Mouse (Mus musculus) B cell, adult 2 months (primary cell): Measurements from ENCODE around the gene Sparc.

Source experiments
- DNase-seq, 2 experiments: peaks; one replicate each; pipeline ENCODE4 v3.0.0; 2022

The Sparc gene

DNA sequence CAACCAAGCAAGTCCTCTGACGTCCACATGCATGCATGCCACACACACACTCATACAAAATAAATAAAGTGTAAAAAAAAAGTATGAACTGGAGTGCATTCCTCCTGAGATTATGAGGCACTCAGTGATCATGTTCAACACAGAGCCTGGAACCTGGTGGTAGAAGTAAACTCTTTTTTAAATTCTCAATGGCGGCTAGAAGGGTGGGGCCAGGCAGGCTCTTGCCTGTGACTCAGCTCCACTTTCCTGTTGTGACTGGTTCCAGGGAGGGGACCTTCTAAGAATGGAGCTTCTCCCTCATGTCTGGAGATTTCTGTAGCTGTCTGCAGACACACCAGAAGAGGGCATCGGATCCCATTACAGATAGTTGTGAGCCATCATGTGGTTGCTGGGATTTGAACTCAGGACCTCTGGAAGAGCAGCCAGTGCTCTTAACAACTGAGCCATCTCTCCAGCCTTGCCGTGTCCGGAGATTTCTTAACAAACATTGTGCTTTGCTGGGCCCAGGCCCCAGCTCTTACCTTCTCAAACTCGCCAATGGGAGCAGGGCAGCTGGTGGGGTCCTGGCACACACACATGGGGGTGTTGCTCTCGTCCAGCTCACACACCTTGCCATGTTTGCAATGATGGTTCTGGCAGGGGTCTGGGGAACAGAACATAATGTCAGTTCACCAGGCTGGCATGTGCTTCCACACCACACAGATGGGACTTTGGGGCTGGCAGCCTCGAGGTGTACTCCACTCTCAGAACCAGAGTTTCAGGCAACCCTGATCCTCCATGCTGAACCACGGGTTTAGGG is 18.1 kb downstream of the Sparc start:
- no peak for DNase-seq

DNA sequence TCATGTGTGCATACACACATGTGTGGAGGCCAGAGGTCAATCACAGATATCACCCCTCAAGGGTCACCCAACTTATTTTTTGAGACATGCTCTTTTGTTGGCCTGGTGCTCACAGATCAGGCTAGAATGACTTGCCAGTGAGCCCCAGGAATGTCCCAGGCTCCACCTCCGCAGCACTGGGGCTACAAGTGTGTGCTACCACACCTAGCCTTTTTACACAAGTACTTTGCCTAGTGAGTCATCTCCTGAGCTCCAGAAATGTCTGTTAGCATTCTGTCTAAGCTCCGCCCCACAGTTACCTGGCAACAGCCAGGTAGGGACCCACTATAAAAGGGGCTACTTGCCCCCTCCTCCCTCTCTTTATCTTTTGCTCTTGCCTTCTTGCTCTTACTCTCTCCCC is 22.1 kb downstream of the Sparc start:
- no peak for DNase-seq

DNA sequence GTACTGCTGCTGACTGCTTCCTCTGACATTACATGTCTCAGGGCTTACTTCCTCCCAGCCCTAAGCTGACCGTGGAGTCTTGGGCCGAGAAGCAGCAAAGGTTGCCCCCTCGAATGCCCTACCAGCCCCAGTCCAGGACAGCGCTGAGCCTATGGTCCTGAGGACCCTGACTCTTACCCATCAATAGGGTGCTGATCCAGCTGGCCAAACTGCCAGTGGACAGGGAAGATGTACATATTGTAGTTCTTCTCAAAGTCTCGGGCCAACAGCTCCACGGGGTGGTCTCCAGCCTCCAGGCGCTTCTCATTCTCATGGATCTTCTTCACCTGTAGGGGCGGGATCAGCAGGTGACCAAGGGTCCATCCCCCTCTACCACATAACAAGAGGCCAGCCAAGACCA is 24.6 kb downstream of the Sparc start:
- DNase-seq = no peak

DNA sequence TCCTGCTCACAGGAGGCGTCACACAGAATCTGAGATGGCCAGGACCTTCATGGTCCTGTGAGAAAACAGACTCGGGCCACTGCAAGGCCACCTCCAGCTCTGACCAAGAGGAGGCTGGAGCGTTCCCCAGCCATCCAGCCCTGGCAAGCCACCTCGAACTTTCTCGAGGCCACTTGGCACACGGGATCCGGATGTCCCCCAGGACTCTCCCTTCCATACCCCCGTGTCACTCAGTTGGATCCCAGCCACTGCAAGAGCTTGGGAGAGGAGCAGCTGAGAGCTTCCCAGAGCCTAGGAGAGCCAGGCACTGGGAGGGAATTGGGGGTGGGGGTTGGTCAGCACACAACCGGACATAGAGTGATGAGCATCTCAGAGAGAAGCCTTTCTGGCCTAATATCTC is 25.5 kb downstream of the Sparc start:
- no peak for DNase-seq

DNA sequence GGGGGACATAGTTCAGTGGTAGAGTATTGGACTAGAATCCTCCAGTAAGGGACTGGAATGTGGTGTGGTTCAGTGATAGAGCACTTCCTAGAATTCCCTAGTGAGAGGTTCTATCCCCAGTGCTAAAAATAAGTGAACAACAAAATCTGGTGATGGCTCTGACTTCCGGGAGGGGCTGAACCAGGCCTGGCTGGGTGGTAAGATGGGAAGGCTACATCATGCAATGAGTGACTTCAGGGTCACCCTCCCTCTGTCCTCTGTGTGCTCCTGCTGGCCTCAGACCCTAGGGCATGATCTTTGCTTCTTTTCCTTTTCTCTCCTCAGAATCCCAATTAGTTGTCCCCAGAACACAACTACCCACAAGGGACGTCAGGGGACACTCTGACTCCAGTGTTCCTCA is 25.9 kb downstream of the Sparc start:
- no peak for DNase-seq

DNA sequence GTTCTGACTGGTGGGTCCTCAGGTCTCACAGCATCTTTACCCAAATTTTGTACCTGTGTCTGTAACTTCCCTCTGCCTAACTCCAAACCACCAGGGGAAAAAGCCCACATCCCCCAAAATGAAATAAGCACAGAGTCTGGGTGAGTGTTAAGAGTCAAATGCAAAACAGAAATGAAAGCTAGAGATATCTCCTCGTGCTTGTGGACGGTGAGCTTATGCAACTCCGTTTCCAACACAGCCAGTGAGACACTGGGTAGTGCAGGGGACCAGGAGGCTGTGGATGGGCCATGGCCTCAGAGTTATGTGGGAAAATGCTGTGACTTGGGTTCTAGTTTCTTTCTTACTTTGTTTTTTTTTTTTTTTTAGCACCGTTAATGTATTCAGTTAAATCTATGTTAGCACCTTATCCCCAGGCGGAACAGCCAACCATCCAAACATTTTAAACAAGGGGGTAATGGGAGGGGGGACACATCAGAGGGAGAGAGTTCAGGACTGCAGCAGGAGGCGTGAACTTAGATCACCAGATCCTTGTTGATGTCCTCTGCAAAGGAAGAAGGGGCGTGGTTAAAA is 27.8 kb downstream of the Sparc start:
- no peak for DNase-seq

DNA sequence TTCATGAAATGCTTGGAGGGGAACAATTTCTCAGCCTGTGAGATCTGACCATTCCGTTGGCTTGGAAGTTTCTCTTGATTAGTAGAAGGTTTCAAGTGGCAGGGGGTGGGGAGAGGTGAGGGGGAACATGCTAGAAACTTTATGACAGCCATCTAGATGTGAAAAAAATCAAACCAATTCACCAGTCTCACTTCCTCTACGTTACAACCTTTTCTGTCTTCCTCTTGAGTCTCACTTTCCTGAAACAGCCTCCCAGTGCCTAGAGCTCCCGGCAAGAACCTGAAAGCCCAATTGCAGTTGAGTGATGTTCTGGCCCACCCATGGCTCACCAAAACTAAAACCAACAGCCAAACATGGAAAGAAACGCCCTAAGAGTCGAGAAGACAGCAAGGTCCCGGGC is 28.4 kb downstream of the Sparc start:
- DNase-seq = no peak

DNA sequence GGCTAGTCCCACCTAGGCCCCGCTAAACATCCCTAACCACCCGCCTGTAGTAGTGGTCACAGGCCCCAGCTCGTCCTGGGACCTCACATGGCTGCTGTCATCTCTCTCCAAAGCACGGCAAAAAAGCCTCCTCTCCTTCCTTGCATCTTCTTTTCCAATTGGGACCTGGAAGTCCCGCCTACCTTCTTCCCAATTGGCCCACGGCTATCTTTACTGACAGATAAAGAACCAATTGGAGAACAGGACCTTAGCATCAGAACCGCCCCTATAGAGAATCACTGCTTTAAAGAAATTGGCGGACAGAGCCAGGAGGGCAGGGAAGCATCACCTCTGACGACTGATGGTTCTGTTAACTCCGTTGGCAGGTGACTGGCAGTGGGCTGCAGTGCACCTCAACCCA is 30.5 kb downstream of the Sparc start:
- no peak for DNase-seq

DNA sequence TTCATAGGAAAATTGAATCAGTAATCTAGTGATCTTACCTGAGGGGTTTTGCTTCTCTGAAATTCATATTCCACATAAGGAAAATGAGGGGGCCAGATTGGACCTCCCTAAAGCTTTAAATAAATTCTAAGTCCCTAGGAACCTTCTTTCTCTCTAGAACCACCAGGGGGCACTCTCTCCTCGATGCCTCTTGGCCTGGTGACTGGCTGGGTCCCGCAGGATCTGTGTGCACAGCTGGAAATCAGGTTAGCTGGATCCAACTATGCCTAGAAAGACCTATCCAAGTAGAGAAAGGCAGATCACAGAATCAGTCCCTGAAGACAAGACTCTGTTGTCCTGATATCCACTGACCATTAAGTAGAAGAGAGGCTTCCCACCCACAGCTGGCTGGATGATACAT is 33.2 kb downstream of the Sparc start:
- DNase-seq = peak; percentile 36 to 37

DNA sequence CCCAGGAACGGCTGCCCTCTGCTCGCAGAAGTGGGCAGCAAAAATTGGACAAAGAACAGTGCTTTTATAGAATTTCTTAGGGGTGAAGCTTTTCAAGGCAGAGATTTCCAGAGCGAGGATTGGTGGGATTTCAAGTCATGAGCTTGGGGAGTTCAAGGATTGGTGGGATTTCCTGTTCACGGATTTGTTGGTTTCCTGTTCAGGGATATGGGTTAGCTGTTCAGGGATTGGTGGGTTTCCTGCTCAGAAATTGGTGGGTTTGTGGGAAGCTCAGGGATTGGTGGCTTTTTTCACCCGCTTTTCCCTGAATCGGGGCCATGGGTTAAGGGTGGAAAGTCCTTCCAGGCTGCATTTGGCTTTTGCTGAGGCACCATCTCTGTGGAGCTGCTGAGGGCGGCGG is 35.4 kb downstream of the Sparc start:
- no peak for DNase-seq

DNA sequence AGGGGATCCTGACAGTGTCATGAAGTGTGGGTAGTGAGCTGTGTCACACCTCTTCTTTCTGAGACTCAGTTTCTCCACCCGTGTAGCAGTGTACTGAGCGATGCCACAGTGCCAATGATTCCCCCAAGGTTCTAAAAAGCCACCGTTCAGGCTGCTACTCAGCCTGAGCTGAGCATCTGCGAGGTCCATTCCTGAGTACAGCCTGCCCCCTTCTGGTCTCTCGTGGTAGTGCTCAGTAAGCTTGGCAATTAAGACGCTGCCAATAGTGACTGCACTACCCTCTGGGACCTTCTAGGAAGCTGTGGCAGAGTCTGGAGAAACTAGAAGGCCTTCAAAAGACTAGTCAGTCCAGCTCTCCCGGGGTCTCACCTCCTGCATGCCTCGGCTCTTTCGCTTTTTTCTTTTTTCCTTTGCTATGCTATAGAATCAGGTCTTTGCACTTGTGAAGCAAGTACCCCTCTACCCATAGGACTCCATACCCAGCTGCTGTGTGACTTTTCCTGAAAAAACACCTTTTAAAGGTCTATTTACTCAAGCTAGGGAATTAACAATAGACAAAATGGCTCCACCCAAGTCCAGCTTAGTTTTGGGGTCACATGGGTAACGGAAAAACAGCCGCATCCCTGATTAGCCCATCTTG is 36.4 kb downstream of the Sparc start:
- DNase-seq = peak; percentile 82 to 84

DNA sequence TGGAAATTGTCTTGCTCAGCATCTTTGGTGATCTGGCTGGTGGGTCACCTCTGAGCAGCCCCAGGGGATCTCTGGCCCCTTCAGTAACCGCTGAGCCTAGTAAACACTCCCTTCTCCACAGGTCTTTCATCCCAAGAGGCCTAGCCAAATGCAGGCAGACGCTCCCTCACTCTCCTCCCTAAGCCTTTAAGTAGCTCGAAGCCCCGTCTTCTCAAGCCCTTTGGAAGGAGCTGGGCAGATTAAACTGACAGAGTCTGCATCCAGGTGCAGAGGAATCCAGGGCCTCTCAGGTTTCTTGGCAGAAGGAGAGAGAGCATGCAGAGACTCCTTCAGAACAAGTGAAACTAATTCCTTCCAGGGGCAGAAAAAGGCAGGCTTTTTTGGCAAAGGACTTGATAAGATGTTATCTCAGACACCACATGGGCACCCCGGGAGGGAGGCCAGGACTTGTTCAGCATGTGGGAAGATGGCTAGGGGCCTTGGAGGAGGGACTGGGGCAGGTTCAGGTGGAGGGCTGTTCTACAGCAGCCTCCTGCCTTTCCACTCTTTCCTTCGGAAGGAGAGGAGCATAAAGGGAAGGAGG is 39.4 kb downstream of the Sparc start:
- no peak for DNase-seq

DNA sequence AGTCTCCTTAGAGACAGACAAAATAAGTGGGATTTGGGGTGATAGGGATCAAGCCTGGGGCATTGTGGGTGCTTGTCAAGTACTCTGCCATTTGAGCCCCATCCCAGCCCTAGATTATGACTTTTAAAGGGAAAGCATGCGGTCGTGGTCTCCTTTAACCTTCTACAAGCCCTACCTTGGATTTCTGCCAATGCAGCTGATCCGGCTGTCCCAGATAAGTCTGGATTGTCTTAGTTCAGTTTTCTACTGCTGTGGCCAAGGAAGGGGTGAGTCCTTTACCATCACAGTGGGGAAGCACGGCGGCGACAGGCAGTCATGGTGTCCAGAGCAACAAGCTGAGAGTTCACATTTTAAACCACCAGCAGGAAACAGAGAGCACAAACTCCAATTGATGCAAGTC is 42.1 kb downstream of the Sparc start:
- no peak for DNase-seq

DNA sequence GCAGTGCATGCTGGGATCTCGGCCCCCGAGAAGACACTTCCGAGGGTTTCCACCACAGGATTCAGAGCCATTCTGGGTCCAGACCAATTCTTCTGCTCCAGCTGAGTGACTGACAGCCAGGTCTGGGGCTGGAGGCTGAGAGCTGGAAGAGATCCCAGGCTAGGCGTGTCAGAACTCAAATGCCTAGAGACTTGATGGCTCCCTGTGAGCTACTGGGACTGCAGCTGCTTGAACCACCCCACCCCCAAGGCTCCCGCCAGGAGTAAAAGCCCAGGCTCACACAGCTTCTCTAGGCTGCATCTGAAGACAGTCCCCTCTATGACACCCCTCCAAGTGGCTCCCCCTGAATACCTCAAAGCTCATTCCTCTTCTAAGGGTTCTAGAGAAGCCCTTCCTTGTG is 44.6 kb downstream of the Sparc start:
- no peak for DNase-seq

DNA sequence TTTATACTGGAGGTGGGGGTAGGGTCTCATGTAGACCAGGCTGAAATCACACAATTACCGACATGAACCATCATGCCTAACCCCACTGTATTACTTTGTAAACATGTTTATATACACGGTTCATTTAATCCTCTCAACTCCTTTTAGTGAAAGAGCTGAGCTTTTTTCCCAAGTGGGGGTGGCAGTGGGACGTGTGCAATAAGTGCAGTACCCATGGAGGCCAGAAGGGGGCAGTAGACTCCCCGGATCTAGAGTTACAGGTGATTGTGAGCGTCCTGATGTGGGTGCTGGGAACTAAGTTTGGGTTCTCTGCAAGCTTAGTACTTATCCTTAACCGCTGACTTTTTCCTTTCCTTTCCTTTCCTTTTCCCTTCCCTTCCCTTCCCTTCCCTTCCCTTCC is 49.1 kb downstream of the Sparc start:
- peak; percentile 53 to 60 for DNase-seq

DNA sequence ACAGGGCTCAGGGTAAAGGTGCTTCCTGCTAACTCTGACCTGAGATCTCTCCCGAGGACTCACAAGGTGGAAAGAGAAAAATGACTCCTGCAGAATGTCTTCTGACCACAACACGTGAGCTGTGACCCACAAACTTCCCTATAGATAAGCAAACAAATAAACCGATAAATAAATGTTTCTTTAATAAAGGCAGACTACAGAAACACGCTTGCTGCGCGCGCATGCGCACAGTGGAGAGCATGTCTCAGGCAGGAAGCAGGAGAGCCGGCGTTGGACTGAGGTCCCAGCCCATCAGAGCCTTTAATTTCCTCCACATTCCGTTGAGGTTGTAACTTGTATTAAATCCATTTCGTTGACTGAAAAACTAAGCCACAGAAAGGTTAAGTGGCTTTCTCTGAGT is 49.6 kb downstream of the Sparc start:
- no peak for DNase-seq

DNA sequence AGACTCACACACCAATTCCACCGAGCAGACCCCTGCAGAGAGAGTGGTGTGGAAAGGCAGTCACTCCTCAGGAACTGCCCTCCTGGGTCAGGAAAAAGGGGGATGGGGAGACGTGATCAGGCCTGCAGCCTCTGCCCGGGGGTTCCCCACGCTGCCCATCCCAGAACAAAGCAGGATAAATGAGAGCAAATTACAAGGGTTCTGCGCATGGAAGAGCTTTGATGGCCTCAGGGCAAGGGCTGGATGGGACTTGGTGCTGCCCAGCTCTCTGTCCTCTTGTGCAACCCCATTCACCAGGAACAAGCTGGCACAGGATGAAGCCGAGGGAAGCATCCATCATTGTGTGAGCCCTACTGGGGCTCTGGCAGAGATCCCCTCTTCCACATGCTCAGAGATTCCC is 51.0 kb downstream of the Sparc start:
- DNase-seq = no peak

DNA sequence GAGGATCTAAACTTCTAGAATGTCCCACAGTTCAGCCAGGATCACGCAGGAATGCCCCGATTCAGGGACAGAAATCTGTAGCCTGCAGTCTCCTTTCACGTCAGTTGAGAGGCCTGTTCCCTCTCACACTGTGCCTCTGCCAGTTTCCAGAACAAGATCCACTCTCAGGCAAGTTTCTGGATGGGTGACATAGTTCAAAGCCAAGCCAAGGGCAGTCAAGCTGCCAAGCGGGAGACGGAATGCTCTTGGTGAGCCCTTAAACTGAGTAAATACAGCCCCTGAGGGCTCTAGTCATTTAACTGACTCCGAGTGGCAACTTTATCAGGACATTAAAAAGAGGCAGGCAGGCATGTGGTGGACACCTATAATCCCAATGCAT is 53.9 kb downstream of the Sparc start:
- no peak for DNase-seq

DNA sequence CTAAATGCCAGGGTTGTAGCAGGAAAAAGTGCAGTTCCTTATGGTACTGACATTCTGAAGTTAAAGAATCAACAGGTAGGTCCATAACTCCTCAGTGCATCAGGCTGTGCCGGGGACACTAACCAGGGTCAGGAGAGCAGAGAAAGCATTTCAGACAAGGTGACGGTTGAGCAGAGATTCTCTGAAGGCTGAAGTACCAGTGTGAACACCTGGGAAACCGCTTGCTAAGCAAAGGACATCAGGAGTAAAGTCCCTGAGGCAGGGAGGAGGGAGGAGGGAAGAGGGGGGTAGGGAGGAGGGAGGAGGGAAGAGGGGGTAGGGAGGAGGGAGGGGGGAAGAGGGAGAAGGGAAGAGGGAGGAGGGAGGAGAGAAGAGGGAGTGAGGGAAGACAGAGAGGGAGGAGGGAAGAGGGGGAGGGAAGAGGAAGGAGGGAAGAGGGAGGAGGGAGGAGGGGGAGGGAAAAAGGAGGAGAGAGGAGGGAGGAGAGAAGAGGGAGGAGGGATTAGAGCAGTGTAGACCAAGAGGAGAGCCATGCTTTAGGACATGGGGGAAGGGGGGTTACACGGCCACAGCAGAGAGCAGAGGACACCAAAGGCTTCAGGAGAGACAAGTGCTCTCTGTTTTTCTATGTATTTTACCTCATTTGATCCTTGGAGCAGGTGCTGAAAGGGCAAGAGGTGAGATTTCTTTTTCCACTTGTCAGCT is 54.4 kb downstream of the Sparc start:
- DNase-seq = no peak

DNA sequence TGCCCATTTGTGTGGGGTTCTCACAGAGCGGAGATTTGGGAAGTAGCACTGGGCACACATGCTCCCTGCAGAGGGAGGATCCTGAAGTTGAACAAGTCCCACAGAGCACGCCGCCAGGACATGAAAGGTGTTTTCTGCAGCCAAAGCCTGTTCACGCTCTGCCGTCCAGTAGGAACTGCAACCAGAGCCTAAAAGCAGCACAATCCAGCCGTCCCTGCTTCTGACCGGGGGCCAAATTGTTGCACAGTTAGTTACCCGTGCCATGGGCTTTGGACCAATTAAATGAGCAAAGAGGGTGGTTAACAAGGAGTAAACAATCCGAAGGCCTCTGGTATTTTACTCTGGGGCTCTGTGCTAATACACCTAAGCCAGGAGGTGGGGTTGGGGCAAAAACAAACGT is 55.2 kb downstream of the Sparc start:
- DNase-seq = no peak

DNA sequence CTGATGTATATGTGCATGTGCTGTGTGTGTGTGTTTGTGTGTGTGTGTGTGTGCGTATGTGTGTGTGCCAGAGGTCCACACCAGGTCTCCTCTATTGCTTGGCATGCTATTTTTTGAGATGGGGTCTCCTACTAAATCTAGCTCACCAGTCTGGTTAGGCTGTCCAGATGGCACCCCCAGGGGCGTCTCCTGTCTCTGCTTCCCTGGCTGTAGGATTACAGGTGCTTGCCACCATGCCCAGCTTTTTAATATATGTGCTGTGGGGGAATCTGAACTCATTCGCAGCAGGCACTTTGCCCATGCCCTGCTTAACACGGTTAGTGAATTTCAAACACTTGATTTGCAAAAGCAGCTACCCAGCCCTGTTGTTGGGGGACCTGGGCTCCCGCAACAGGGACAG is 57.1 kb downstream of the Sparc start:
- DNase-seq = no peak

DNA sequence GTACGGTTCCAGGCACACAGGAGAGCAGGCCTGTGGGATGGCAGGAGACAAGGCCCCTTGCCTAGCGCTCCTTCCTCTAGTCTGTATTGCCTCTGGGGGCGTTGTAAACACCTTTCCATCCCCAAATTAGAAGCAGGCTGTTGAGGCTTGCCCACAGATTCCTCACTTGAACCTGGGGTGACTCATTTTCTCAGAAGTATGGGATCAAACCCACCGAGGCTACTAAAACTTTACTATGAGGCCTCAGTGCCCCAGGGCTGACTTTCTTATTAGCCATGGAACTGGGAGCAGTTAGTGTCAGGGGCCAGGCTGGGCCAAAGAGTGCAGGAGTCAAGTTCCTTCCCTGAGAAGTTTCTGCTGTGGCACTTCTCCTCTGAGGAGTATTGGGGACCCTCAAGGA is 57.7 kb downstream of the Sparc start:
- no peak for DNase-seq

DNA sequence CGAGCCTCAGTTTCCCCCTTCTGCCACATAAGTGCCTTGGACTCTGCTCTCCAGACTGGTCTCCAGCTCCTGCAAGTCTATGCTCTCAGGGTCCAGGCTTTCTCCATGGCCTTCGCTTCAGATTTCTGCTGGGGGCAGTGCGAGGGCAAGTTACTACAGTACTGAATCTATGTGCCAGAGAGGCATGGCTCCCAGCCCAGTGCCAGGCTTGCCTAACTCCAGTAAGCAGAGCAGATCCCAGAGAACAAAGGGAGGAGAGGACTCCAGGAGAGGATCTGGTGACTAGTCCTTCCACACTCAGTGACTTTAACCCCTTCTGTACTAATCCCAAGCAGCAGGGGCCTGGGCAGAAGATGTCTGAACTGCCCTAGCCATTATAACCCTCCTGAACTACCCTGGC is 58.3 kb downstream of the Sparc start:
- DNase-seq = no peak
